In the genomic region with DNA sequence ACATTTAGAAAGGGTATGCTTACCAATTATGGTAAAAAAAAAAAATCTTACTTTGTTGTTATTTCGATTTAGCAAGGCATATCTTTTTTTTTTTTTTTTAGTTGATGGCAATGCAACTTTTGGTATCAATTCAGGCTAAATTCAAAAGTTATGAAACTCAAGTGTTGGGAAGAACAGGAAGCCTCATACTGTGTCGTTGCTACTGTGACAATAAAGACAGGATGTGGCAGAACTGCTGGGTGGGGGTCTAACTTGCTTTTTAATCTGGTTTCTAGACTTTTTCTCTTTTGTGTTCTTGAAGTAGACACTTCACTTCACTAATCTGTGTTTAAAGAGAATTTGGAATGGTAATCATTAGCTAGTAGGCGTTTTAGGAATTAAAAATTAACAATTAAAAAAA, we compare ENCODE assay signal across 21 mouse cellular contexts.
DNase-seq lines count a peak whose midpoint lies in the region; ATAC-seq and TF ChIP-seq lines count a peak whose summit lies in the region.
"Had no signal": no experiment of that assay in that cellular context is flagged by ENCODE, and none has a peak within 500 bp of the region (broad histone marks: within the 10 kb centered on the region; RNA-seq: fewer than 3 reads in every experiment).

No protein-coding gene starts in this region.

- no peaks in the 10 kb centered on the region for H3K36me3 ChIP-seq in thymus, adult 2 months (ENCODE audit: control insufficient read depth, insufficient read depth, low read length)
- H3K36me3 ChIP-seq: embryonic facial prominence, embryonic 13.5 days; forebrain, embryonic 12.5 days; G1E; heart, embryonic 15.5 days; hindbrain, embryonic 10.5 days; hindbrain, embryonic 15.5 days; intestine, embryonic 15.5 days had no signal

- DNase-seq in thymus, adult 2 months = peak; percentile 6
- no peak for DNase-seq in thymus, postnatal 36 days
- peak; percentile 22 for DNase-seq in CD4-positive, CD25-positive, alpha-beta regulatory T cell, adult 2 months (ENCODE audit: low read depth, low spot score)
- no peak for DNase-seq in urinary bladder, adult 18-20 months (ENCODE audit: low spot score in 2 of 2)
- DNase-seq: adrenal gland, postnatal 25 days; cerebellum, adult 18-20 months; cerebellum, adult 9-11 months; cerebellum, postnatal 36 days; gastrocnemius, postnatal 10 days; heart, adult 2 months had no signal

- H3K27me3 ChIP-seq in thymus, adult 2 months (ENCODE audit: control insufficient read depth, insufficient read depth, low read length) = no peaks in the 10 kb centered on the region
- H3K27me3 ChIP-seq: embryonic facial prominence, embryonic 13.5 days; forebrain, embryonic 12.5 days; heart, embryonic 15.5 days; hindbrain, embryonic 15.5 days; intestine, embryonic 15.5 days had no signal

- peak; percentile 53; the same call in 1 of the 2 replicates for ATAC-seq in granulocyte monocyte progenitor cell, adult 5-6 weeks (replicated peaks; ENCODE audit: poor library complexity, severe bottlenecking)
- ATAC-seq in megakaryocyte progenitor cell, adult 5-6 weeks (replicated peaks; ENCODE audit: poor library complexity) = no peak
- no peak for ATAC-seq in megakaryocyte, adult 5-6 weeks (ENCODE audit: poor library complexity, severe bottlenecking)
- ATAC-seq: forebrain, embryonic 16.5 days; intestine, embryonic 15.5 days had no signal

- peaks cover 3% of the 10 kb centered on the region for H3K4me1 ChIP-seq in thymus, adult 2 months (replicated peaks; ENCODE audit: control insufficient read depth, insufficient read depth, low read length)
- H3K4me1 ChIP-seq: forebrain, embryonic 12.5 days; heart, embryonic 15.5 days; hindbrain, embryonic 10.5 days; hindbrain, embryonic 15.5 days; intestine, embryonic 15.5 days had no signal

- no peak overlapping the region for H3K4me3 ChIP-seq in thymus, adult 2 months (ENCODE audit: control insufficient read depth, insufficient read depth, low read length)
- H3K4me3 ChIP-seq: embryonic facial prominence, embryonic 13.5 days; forebrain, embryonic 12.5 days; heart, adult 2 months; heart, embryonic 15.5 days; hindbrain, embryonic 10.5 days; hindbrain, embryonic 15.5 days; intestine, embryonic 15.5 days had no signal

- TF ChIP-seq CTCF in thymus, adult 2 months (IDR thresholded peaks at IDR 0.05; ENCODE audit: borderline replicate concordance, control insufficient read depth, extremely low read depth, insufficient read depth, low read length, poor library complexity) = no peak

- no peak overlapping the region for H3K27ac ChIP-seq in thymus, adult 2 months (ENCODE audit: control insufficient read depth, insufficient read depth, low read length)
- H3K27ac ChIP-seq: embryonic facial prominence, embryonic 13.5 days; forebrain, embryonic 12.5 days; heart, adult 2 months; heart, embryonic 15.5 days; hindbrain, embryonic 10.5 days; hindbrain, embryonic 15.5 days; intestine, embryonic 15.5 days had no signal

- TF ChIP-seq POLR2A in thymus, adult 2 months (IDR thresholded peaks at IDR 0.05; ENCODE audit: control insufficient read depth, extremely low read depth, insufficient read depth, low read length, poor library complexity) = no peak

- 16% methylated on average over 3 of the region's 3 CpGs for WGBS in thymus, adult 2 months

Comparison
In these comparisons a context has a peak if more than half of its experiments do, and no peak if none do; other contexts are left out.
1. DNase-seq: peak in thymus, adult 2 months (single experiment) and CD4-positive, CD25-positive, alpha-beta regulatory T cell, adult 2 months (single experiment); none in thymus, postnatal 36 days (0 of 2) and urinary bladder, adult 18-20 months (0 of 2).